Mouse (Mus musculus) layer of hippocampus, adult 2 months (tissue): Measurements from ENCODE around the gene Hbb-bs. TPM values are rescaled to one million over a fixed set of nuclear protein-coding genes. Genes with fewer than 3 reads are reported as not detected.
A peak's percentile ranks its signal among the peaks of the same experiment; 100 is the strongest.
"Not testable (repeated sequence)": the region's sequence is repeated elsewhere in the genome, so short reads cannot be mapped to it uniquely, and the experiment has no call there.

Source experiments
- DNase-seq, 2 experiments: peaks; one replicate each; pipeline ENCODE4 v3.0.0; 2022; ENCODE audit warnings: low spot score in 2 of 2
- H3K27ac ChIP-seq: fragments of 200-600 bp; 2 replicates; pipeline ENCODE4 v1.8.1; 2022
- H3K4me3 ChIP-seq: fragments of 200-600 bp; 2 replicates; pipeline ENCODE4 v1.8.1; 2022; ENCODE audit warnings: mild to moderate bottlenecking
- CTCF ChIP-seq: fragments of 200-600 bp; conservative IDR thresholded peaks from 2 replicates; pipeline ENCODE4 v1.8.1; 2022; ENCODE audit warnings: antibody characterized with exemption, mild to moderate bottlenecking, moderate library complexity
- total RNA-seq, 2 experiments: library from RNA; stranded (reverse); gene quantifications; 2 replicates each; pipeline ENCODE4 v1.2.3; 2021

Gene Hbb-bs
- total RNA-seq, 2 experiments from 2014 or later = 322 to 529 TPM

- peak; percentile 4 to 40 for DNase-seq
- peak; percentile 83 for TF ChIP-seq CTCF
- no peak overlapping the region for H3K4me3 ChIP-seq
- H3K27ac ChIP-seq = no peak overlapping the region
Measured at GRCm38 (mm10) chr7:103806856-103807255, 21.0 kb downstream of the Hbb-bs start.

- H3K4me3 ChIP-seq = no peak overlapping the region
- no peak overlapping the region for H3K27ac ChIP-seq
- no peak for DNase-seq
- peak; percentile 42 for TF ChIP-seq CTCF
Measured at GRCm38 (mm10) chr7:103792669-103793388, 35.1 kb downstream of the Hbb-bs start.

- DNase-seq = no peak
- no peak within 1 kb of the TSS for H3K4me3 ChIP-seq
- no peak within 1 kb of the TSS for H3K27ac ChIP-seq
- TF ChIP-seq CTCF = no peak
Measured at GRCm38 (mm10) chr7:103791721-103792120, 36.2 kb downstream of the Hbb-bs start, which contains the start of gene Olfr67. Olfr67 (minus strand) TSS chr7:103791821.

- no peak for DNase-seq
Measured at GRCm38 (mm10) chr7:103779598-103779997, 48.3 kb downstream of the Hbb-bs start, which contains the start of gene Olfr68. Olfr68 (minus strand) TSS chr7:103779698.

GRCm38 (mm10) chr7:103777652-103778051 is 50.2 kb downstream of the Hbb-bs start:
- DNase-seq, H3K27ac ChIP-seq, H3K4me3 ChIP-seq: not testable (repeated sequence)

More at GRCm38 (mm10) chr7:103779598-103779997, 48.3 kb downstream of the Hbb-bs start, which contains the start of gene Olfr68:
- Histone ChIP-seq H3K4me3 (no peak within 1 kb of the TSS), H3K27ac (no peak within 1 kb of the TSS)
- TF ChIP-seq CTCF = no peak

Other genes starting within 250 kb of the Hbb-bs start
- gene Olfr618, start 238.0 kb downstream of the Hbb-bs start, total RNA-seq = not detected
- not detected for gene Olfr619, start 227.5 kb downstream of the Hbb-bs start, total RNA-seq
- not detected for gene Olfr620, start 215.6 kb downstream of the Hbb-bs start, total RNA-seq
- gene Olfr622, start 185.4 kb downstream of the Hbb-bs start, total RNA-seq = not detected
- not detected for gene Olfr623, start 164.4 kb downstream of the Hbb-bs start, total RNA-seq
- under 1 TPM in 1 of 2 experiments, not detected in 1; 0.08 TPM for gene Olfr624, start 156.9 kb downstream of the Hbb-bs start, total RNA-seq
- gene Olfr625-ps1, start 145.4 kb downstream of the Hbb-bs start, total RNA-seq = not detected
- not detected for gene Olfr243, start 113.4 kb downstream of the Hbb-bs start, total RNA-seq
- not detected for gene Olfr628, start 97.7 kb downstream of the Hbb-bs start, total RNA-seq
- gene Olfr629, start 83.2 kb downstream of the Hbb-bs start, total RNA-seq = not detected
- not detected for gene Olfr630, start 70.8 kb downstream of the Hbb-bs start, total RNA-seq
- gene Olfr69, start 56.5 kb downstream of the Hbb-bs start, total RNA-seq = not detected
- gene Olfr68, start 48.4 kb downstream of the Hbb-bs start, total RNA-seq = not detected
- gene Olfr67, start 36.3 kb downstream of the Hbb-bs start, total RNA-seq = not detected
- gene Hbb-bt, start 14.1 kb downstream of the Hbb-bs start, total RNA-seq = 10 to 100 TPM; 30.9 to 57.0 TPM
- not detected for gene Hbb-bh2, start 12.4 kb upstream of the Hbb-bs start, total RNA-seq
- not detected for gene Hbb-bh1, start 15.1 kb upstream of the Hbb-bs start, total RNA-seq
- not detected for gene Hbb-y, start 25.1 kb upstream of the Hbb-bs start, total RNA-seq
- gene Olfr66, start 58.2 kb upstream of the Hbb-bs start, total RNA-seq = not detected
- not detected for gene Olfr64, start 66.4 kb upstream of the Hbb-bs start, total RNA-seq
- not detected for gene Olfr65, start 75.4 kb upstream of the Hbb-bs start, total RNA-seq
- gene Olfr631, start 100.7 kb upstream of the Hbb-bs start, total RNA-seq = not detected
- gene Olfr632, start 106.3 kb upstream of the Hbb-bs start, total RNA-seq = not detected
- gene Olfr633, start 116.3 kb upstream of the Hbb-bs start, total RNA-seq = not detected
- gene Olfr635, start 143.1 kb upstream of the Hbb-bs start, total RNA-seq = under 1 TPM; 0.05 to 0.07 TPM
- not detected for gene Olfr638, start 170.7 kb upstream of the Hbb-bs start, total RNA-seq
- under 1 TPM; 0.07 to 0.10 TPM for gene Olfr639, start 189.2 kb upstream of the Hbb-bs start, total RNA-seq
- not detected for gene Olfr640, start 197.5 kb upstream of the Hbb-bs start, total RNA-seq
- gene Olfr641, start 207.3 kb upstream of the Hbb-bs start, total RNA-seq = not detected
- gene Olfr642, start 224.6 kb upstream of the Hbb-bs start, total RNA-seq = not detected
- gene 4930516K23Rik, start 233.3 kb upstream of the Hbb-bs start, total RNA-seq = not detected
- not detected for gene Olfr644, start 243.8 kb upstream of the Hbb-bs start, total RNA-seq